Mouse (Mus musculus) intestine, embryonic 16.5 days (tissue): ENCODE results near the gene Fhl1. TPM values are rescaled to one million over a fixed set of nuclear protein-coding genes. Genes with fewer than 3 reads are reported as not detected.

Source experiments
- ATAC-seq: fragments of 200-750 bp; cut with Nextera tagmentation; 2 replicates; pipeline ENCODE4 v1.8.0; 2017; ENCODE audit warnings: moderate TSS enrichment, moderate library complexity
- H3K27ac ChIP-seq: fragments of 300-500 bp; sonication (generic); 2 replicates; pipeline ENCODE4 v1.5.1; 2014; ENCODE audit warnings: mild to moderate bottlenecking, low read length
- H3K27me3 ChIP-seq: fragments of 300-500 bp; sonication (generic); replicated peaks from 2 replicates; pipeline ENCODE4 v1.6.1; 2014; ENCODE audit warnings: low read length, control low read depth, mixed read lengths; ENCODE audit not compliant: control insufficient read depth, insufficient read depth
- H3K36me3 ChIP-seq: fragments of 300-500 bp; sonication (generic); 2 replicates; pipeline ENCODE4 v1.6.1; 2014; ENCODE audit warnings: low read length, control low read depth; ENCODE audit not compliant: control insufficient read depth, insufficient read depth
- H3K4me1 ChIP-seq: fragments of 300-500 bp; sonication (generic); 2 replicates; pipeline ENCODE4 v1.6.1; 2014; ENCODE audit warnings: low read length, control low read depth, mixed read lengths; ENCODE audit not compliant: control insufficient read depth, insufficient read depth
- H3K4me2 ChIP-seq: fragments of 300-500 bp; sonication (generic); 2 replicates; pipeline ENCODE4 v1.6.1; 2014; ENCODE audit warnings: low read depth, low read length, control low read depth
- H3K4me3 ChIP-seq: fragments of 300-500 bp; sonication (generic); 2 replicates; pipeline ENCODE4 v1.5.1; 2014; ENCODE audit warnings: mild to moderate bottlenecking, low read length
- H3K9ac ChIP-seq: fragments of 300-500 bp; sonication (generic); 2 replicates; pipeline ENCODE4 v1.6.1; 2014; ENCODE audit warnings: low read depth, low read length
- H3K9me3 ChIP-seq: fragments of 300-500 bp; sonication (generic); 2 replicates; pipeline ENCODE4 v1.6.1; 2016; ENCODE audit warnings: low read length, control low read depth; ENCODE audit not compliant: control insufficient read depth
- WGBS: fragments of 180-500 bp; shearing (Covaris S2); extraction: QIAGEN DNeasy Blood & Tissue Kit; methylation state at CpG from one replicate; pipeline ENCODE4 v1.1.7; 2014; 5-methylcytosine and 5-hydroxymethylcytosine counted together
- polyA plus RNA-seq: library from polyadenylated mRNA; unstranded; fragments of >200 nt; fragmentation: Nextera tagmentation; extraction: Ambion mirVana; gene quantifications from 2 replicates; pipeline ENCODE4 v1.2.1, GENCODE M21; 2015

The Fhl1 gene
- polyA plus RNA-seq, 1 experiment from 2014 or later, result 67.0 TPM

- H3K4me2 ChIP-seq, result no peak overlapping the region
- no peak for ATAC-seq
- WGBS, result 93% methylated on average over 1 of the region's 1 CpGs
- no peaks in the 10 kb centered on the region for H3K27me3 ChIP-seq
- H3K9ac ChIP-seq, result no peak overlapping the region
- H3K4me3 ChIP-seq, result no peak overlapping the region
- H3K27ac ChIP-seq, result no peak overlapping the region
- H3K36me3 ChIP-seq, result no peaks in the 10 kb centered on the region
- H3K9me3 ChIP-seq, result no peaks in the 10 kb centered on the region
- no peaks in the 10 kb centered on the region for H3K4me1 ChIP-seq
These were observed 40.2 kb downstream of the Fhl1 start for GRCm38 (mm10) chrX:56771751-56772150.

GRCm38 (mm10) chrX:56773329-56773728 is 41.7 kb downstream of the Fhl1 start:
- H3K4me3 ChIP-seq, result no peak overlapping the region
- no peak overlapping the region for H3K9ac ChIP-seq
- no peaks in the 10 kb centered on the region for H3K9me3 ChIP-seq
- no peak overlapping the region for H3K4me2 ChIP-seq
- no peaks in the 10 kb centered on the region for H3K27me3 ChIP-seq
- 89% methylated on average over 4 of the region's 4 CpGs for WGBS
- no peaks in the 10 kb centered on the region for H3K4me1 ChIP-seq
- ATAC-seq, result no peak
- no peak overlapping the region for H3K27ac ChIP-seq
- H3K36me3 ChIP-seq, result no peaks in the 10 kb centered on the region

- no peaks in the 10 kb centered on the region for H3K9me3 ChIP-seq
- H3K4me1 ChIP-seq, result no peaks in the 10 kb centered on the region
- no peak overlapping the region for H3K4me3 ChIP-seq
- H3K27me3 ChIP-seq, result no peaks in the 10 kb centered on the region
- 62% methylated on average over 6 of the region's 6 CpGs for WGBS
- no peak overlapping the region for H3K9ac ChIP-seq
- no peak overlapping the region for H3K27ac ChIP-seq
- no peak overlapping the region for H3K4me2 ChIP-seq
- peak; percentile 91 for ATAC-seq
- H3K36me3 ChIP-seq, result no peaks in the 10 kb centered on the region
These were observed 54.9 kb downstream of the Fhl1 start for GRCm38 (mm10) chrX:56786281-56787061.

- no peaks in the 10 kb centered on the region for H3K36me3 ChIP-seq
- no peak overlapping the region for H3K4me2 ChIP-seq
- no peaks in the 10 kb centered on the region for H3K9me3 ChIP-seq
- WGBS, result 71% methylated on average over 3 of the region's 3 CpGs
- H3K4me3 ChIP-seq, result no peak overlapping the region
- no peak for ATAC-seq
- no peaks in the 10 kb centered on the region for H3K27me3 ChIP-seq
- H3K27ac ChIP-seq, result no peak overlapping the region
- no peaks in the 10 kb centered on the region for H3K4me1 ChIP-seq
- H3K9ac ChIP-seq, result no peak overlapping the region
These were observed 55.9 kb downstream of the Fhl1 start for GRCm38 (mm10) chrX:56787486-56787885.

- 90% methylated on average over 4 of the region's 4 CpGs for WGBS
- H3K9ac ChIP-seq, result no peak overlapping the region
- H3K9me3 ChIP-seq, result no peaks in the 10 kb centered on the region
- no peak overlapping the region for H3K27ac ChIP-seq
- no peaks in the 10 kb centered on the region for H3K27me3 ChIP-seq
- H3K4me2 ChIP-seq, result no peak overlapping the region
- H3K36me3 ChIP-seq, result no peaks in the 10 kb centered on the region
- no peak for ATAC-seq
- no peaks in the 10 kb centered on the region for H3K4me1 ChIP-seq
- no peak overlapping the region for H3K4me3 ChIP-seq
These were observed 59.0 kb downstream of the Fhl1 start for GRCm38 (mm10) chrX:56790591-56790990.

- ATAC-seq, result peak; percentile 71
- H3K27ac ChIP-seq, result no peak overlapping the region
- 50% methylated on average over 15 of the region's 15 CpGs for WGBS
- H3K9ac ChIP-seq, result no peak overlapping the region
- H3K4me2 ChIP-seq, result no peak overlapping the region
- H3K27me3 ChIP-seq, result no peaks in the 10 kb centered on the region
- H3K4me3 ChIP-seq, result no peak overlapping the region
- no peaks in the 10 kb centered on the region for H3K36me3 ChIP-seq
- H3K4me1 ChIP-seq, result no peaks in the 10 kb centered on the region
- no peaks in the 10 kb centered on the region for H3K9me3 ChIP-seq
These were observed 59.7 kb downstream of the Fhl1 start for GRCm38 (mm10) chrX:56791268-56791667.

- WGBS, result 18% methylated on average over 35 of the region's 35 CpGs
- no peaks in the 10 kb centered on the region for H3K36me3 ChIP-seq
- no peaks in the 10 kb centered on the region for H3K4me1 ChIP-seq
- H3K9me3 ChIP-seq, result no peaks in the 10 kb centered on the region
- H3K27ac ChIP-seq, result no peak within 1 kb of the TSS
- peak; percentile 59; the same call in 1 of the 2 replicates for ATAC-seq
- peak within 1 kb of the TSS; percentile 51 for H3K4me3 ChIP-seq
- peak within 1 kb of the TSS; percentile 63 for H3K4me2 ChIP-seq
- H3K9ac ChIP-seq, result peak within 1 kb of the TSS; percentile 53
- H3K27me3 ChIP-seq, result no peaks in the 10 kb centered on the region
These were observed 90.4 kb downstream of the Fhl1 start, which contains the start of gene Map7d3 for GRCm38 (mm10) chrX:56821765-56822603. Gene Map7d3, minus strand, starts transcription at chrX:56822326.

GRCm38 (mm10) chrX:56827492-56827891 is 95.9 kb downstream of the Fhl1 start:
- WGBS, result 79% methylated on average over 6 of the region's 6 CpGs
- H3K36me3 ChIP-seq, result no peaks in the 10 kb centered on the region
- no peak for ATAC-seq

GRCm38 (mm10) chrX:56835842-56836241 is 104.3 kb downstream of the Fhl1 start:
- no peaks in the 10 kb centered on the region for H3K4me1 ChIP-seq
- no peaks in the 10 kb centered on the region for H3K27me3 ChIP-seq
- H3K9ac ChIP-seq, result no peak overlapping the region
- H3K4me2 ChIP-seq, result no peak overlapping the region
- no peak overlapping the region for H3K27ac ChIP-seq
- no peaks in the 10 kb centered on the region for H3K9me3 ChIP-seq
- no peaks in the 10 kb centered on the region for H3K36me3 ChIP-seq
- WGBS, result 89% methylated on average over 6 of the region's 6 CpGs
- no peak for ATAC-seq
- no peak overlapping the region for H3K4me3 ChIP-seq

More at GRCm38 (mm10) chrX:56827492-56827891, 95.9 kb downstream of the Fhl1 start:
- H3K9me3 ChIP-seq, result no peaks in the 10 kb centered on the region
- H3K27ac ChIP-seq, result no peak overlapping the region
- no peak overlapping the region for H3K4me2 ChIP-seq
- no peak overlapping the region for H3K4me3 ChIP-seq
- H3K9ac ChIP-seq, result no peak overlapping the region
- no peaks in the 10 kb centered on the region for H3K4me1 ChIP-seq
- H3K27me3 ChIP-seq, result no peaks in the 10 kb centered on the region
